Mouse (Mus musculus): ENCODE results near the gene Gnl3l. TPM values are rescaled to one million over a fixed set of nuclear protein-coding genes. Genes with fewer than 3 reads are reported as not detected.

Gene Gnl3l
- polyA plus RNA-seq, 1 experiment from 2014 or later = 34.0 TPM

GRCm38 (mm10) chrX:151046321-151046720, 29.2 kb upstream of the Gnl3l start:
- Histone ChIP-seq H3K4me3 (peak overlapping the region; percentile 70), H3K4me1 (peaks cover 15% of the 10 kb centered on the region; the same call in 1 of the 2 replicates), H3K27me3 (no peaks in the 10 kb centered on the region), H3K9me3 (no peaks in the 10 kb centered on the region), H3K4me2 (replicated peaks) (peak overlapping the region; percentile 63), H3K27ac (peak overlapping the region; percentile 94), H3K9ac (peak overlapping the region; percentile 87), H3K36me3 (no peaks in the 10 kb centered on the region)
- no peak for ATAC-seq (ENCODE audit: insufficient number of reproducible peaks, insufficient read depth, low FRiP score, low TSS enrichment)
- 48% methylated on average over 11 of the region's 11 CpGs for WGBS

GRCm38 (mm10) chrX:151045850-151046249, 28.7 kb upstream of the Gnl3l start, which contains the start of gene Fgd1:
Gene Fgd1 (plus strand): TSS chrX:151046150.
- H3K9ac ChIP-seq = peak within 1 kb of the TSS; percentile 87
- 92% methylated on average over 8 of the region's 8 CpGs for WGBS
- peak within 1 kb of the TSS; percentile 63 for H3K4me2 ChIP-seq (replicated peaks)
- H3K27ac ChIP-seq = peak within 1 kb of the TSS; percentile 94
- H3K36me3 ChIP-seq = no peaks in the 10 kb centered on the region
- no peaks in the 10 kb centered on the region for H3K9me3 ChIP-seq
- H3K4me1 ChIP-seq = peaks cover 15% of the 10 kb centered on the region; the same call in 1 of the 2 replicates
- H3K27me3 ChIP-seq = no peaks in the 10 kb centered on the region
- H3K4me3 ChIP-seq = peak within 1 kb of the TSS; percentile 70
- no peak for ATAC-seq (ENCODE audit: insufficient number of reproducible peaks, insufficient read depth, low FRiP score, low TSS enrichment)

GRCm38 (mm10) chrX:151041223-151041622, 24.1 kb upstream of the Gnl3l start:
- Histone ChIP-seq H3K4me2 (replicated peaks) (no peak overlapping the region), H3K4me1 (no peaks in the 10 kb centered on the region), H3K27me3 (no peaks in the 10 kb centered on the region), H3K27ac (no peak overlapping the region), H3K4me3 (no peak overlapping the region), H3K9me3 (no peaks in the 10 kb centered on the region), H3K9ac (no peak overlapping the region), H3K36me3 (no peaks in the 10 kb centered on the region)
- ATAC-seq (ENCODE audit: insufficient number of reproducible peaks, insufficient read depth, low FRiP score, low TSS enrichment) = no peak
- 49% methylated on average over 5 of the region's 5 CpGs for WGBS

- H3K27ac ChIP-seq = no peak overlapping the region
- WGBS = 30% methylated on average over 3 of the region's 3 CpGs
Measured at GRCm38 (mm10) chrX:151031400-151031799, 14.3 kb upstream of the Gnl3l start.

GRCm38 (mm10) chrX:151018798-151019197, 1.7 kb upstream of the Gnl3l start:
- Histone ChIP-seq H3K9ac (no peak overlapping the region), H3K4me1 (0 out of 2 replicates have a peak, but pooled peaks cover 4% of the 10 kb centered on the region), H3K27ac (no peak overlapping the region), H3K27me3 (no peaks in the 10 kb centered on the region), H3K4me3 (no peak overlapping the region), H3K36me3 (0 out of 2 replicates have a peak, but pooled peaks cover 3% of the 10 kb centered on the region), H3K9me3 (no peaks in the 10 kb centered on the region), H3K4me2 (replicated peaks) (no peak overlapping the region)
- ATAC-seq (ENCODE audit: insufficient number of reproducible peaks, insufficient read depth, low FRiP score, low TSS enrichment) = no peak
- WGBS = 72% methylated on average over 3 of the region's 3 CpGs

More at GRCm38 (mm10) chrX:151031400-151031799, 14.3 kb upstream of the Gnl3l start:
- H3K36me3 ChIP-seq = no peaks in the 10 kb centered on the region
- H3K4me3 ChIP-seq = no peak overlapping the region
- no peaks in the 10 kb centered on the region for H3K9me3 ChIP-seq
- H3K4me1 ChIP-seq = no peaks in the 10 kb centered on the region
- H3K4me2 ChIP-seq (replicated peaks) = no peak overlapping the region
- H3K27me3 ChIP-seq = no peaks in the 10 kb centered on the region
- no peak overlapping the region for H3K9ac ChIP-seq
- no peak for ATAC-seq (ENCODE audit: insufficient number of reproducible peaks, insufficient read depth, low FRiP score, low TSS enrichment)

GRCm38 (mm10) chrX:151017897-151018296, 775 bp upstream of the Gnl3l start:
- ATAC-seq (ENCODE audit: insufficient number of reproducible peaks, insufficient read depth, low FRiP score, low TSS enrichment) = no peak
- H3K9ac ChIP-seq = 0 out of 2 replicates have a peak overlapping the region, but pooled peaks have one; percentile 33
- peak overlapping the region; percentile 76 for H3K27ac ChIP-seq
- no peaks in the 10 kb centered on the region for H3K9me3 ChIP-seq
- 0 out of 2 replicates have a peak, but pooled peaks cover 3% of the 10 kb centered on the region for H3K36me3 ChIP-seq
- H3K4me3 ChIP-seq = peak overlapping the region; percentile 44
- 12% methylated on average over 3 of the region's 3 CpGs for WGBS
- 0 out of 2 replicates have a peak, but pooled peaks cover 4% of the 10 kb centered on the region for H3K4me1 ChIP-seq
- peak overlapping the region; percentile 45 for H3K4me2 ChIP-seq (replicated peaks)
- H3K27me3 ChIP-seq = no peaks in the 10 kb centered on the region

GRCm38 (mm10) chrX:150996775-150997174, 20.3 kb downstream of the Gnl3l start:
- Histone ChIP-seq H3K27ac (no peak overlapping the region), H3K4me1 (no peaks in the 10 kb centered on the region), H3K36me3 (peaks cover 18% of the 10 kb centered on the region), H3K9ac (no peak overlapping the region), H3K4me3 (no peak overlapping the region), H3K9me3 (no peaks in the 10 kb centered on the region), H3K4me2 (replicated peaks) (no peak overlapping the region), H3K27me3 (no peaks in the 10 kb centered on the region)
- WGBS = 93% methylated on average over 3 of the region's 3 CpGs
- no peak for ATAC-seq (ENCODE audit: insufficient number of reproducible peaks, insufficient read depth, low FRiP score, low TSS enrichment)

- 42% methylated on average over 1 of the region's 1 CpGs for WGBS
- ATAC-seq (ENCODE audit: insufficient number of reproducible peaks, insufficient read depth, low FRiP score, low TSS enrichment) = no peak
- no peaks in the 10 kb centered on the region for H3K27me3 ChIP-seq
- no peak overlapping the region for H3K27ac ChIP-seq
- H3K4me1 ChIP-seq = no peaks in the 10 kb centered on the region
- no peak overlapping the region for H3K9ac ChIP-seq
- no peak overlapping the region for H3K4me3 ChIP-seq
- no peak overlapping the region for H3K4me2 ChIP-seq (replicated peaks)
- H3K36me3 ChIP-seq = peaks cover 14% of the 10 kb centered on the region; the same call in 1 of the 2 replicates
- no peaks in the 10 kb centered on the region for H3K9me3 ChIP-seq
Measured at GRCm38 (mm10) chrX:150981621-150982020, 35.5 kb downstream of the Gnl3l start.

- WGBS = 93% methylated on average over 5 of the region's 5 CpGs
- no peak overlapping the region for H3K4me3 ChIP-seq
- no peak overlapping the region for H3K9ac ChIP-seq
- no peaks in the 10 kb centered on the region for H3K9me3 ChIP-seq
- no peaks in the 10 kb centered on the region for H3K27me3 ChIP-seq
- no peak overlapping the region for H3K4me2 ChIP-seq (replicated peaks)
- no peak for ATAC-seq (ENCODE audit: insufficient number of reproducible peaks, insufficient read depth, low FRiP score, low TSS enrichment)
- no peaks in the 10 kb centered on the region for H3K4me1 ChIP-seq
- no peaks in the 10 kb centered on the region for H3K36me3 ChIP-seq
- H3K27ac ChIP-seq = no peak overlapping the region
Measured at GRCm38 (mm10) chrX:150975424-150975823, 41.7 kb downstream of the Gnl3l start.

- 34% methylated on average over 2 of the region's 2 CpGs for WGBS
Measured at GRCm38 (mm10) chrX:150963027-150963426, 54.1 kb downstream of the Gnl3l start.

GRCm38 (mm10) chrX:150960702-150961101, 56.4 kb downstream of the Gnl3l start:
- Histone ChIP-seq H3K27me3 (no peaks in the 10 kb centered on the region), H3K27ac (no peak overlapping the region), H3K4me2 (replicated peaks) (no peak overlapping the region), H3K9ac (no peak overlapping the region), H3K4me3 (no peak overlapping the region), H3K36me3 (no peaks in the 10 kb centered on the region), H3K4me1 (no peaks in the 10 kb centered on the region), H3K9me3 (no peaks in the 10 kb centered on the region)
- ATAC-seq (ENCODE audit: insufficient number of reproducible peaks, insufficient read depth, low FRiP score, low TSS enrichment) = no peak
- 50% methylated on average over 5 of the region's 5 CpGs for WGBS

More at GRCm38 (mm10) chrX:150963027-150963426, 54.1 kb downstream of the Gnl3l start:
- H3K9me3 ChIP-seq = no peaks in the 10 kb centered on the region
- H3K36me3 ChIP-seq = no peaks in the 10 kb centered on the region
- no peak overlapping the region for H3K9ac ChIP-seq
- no peak overlapping the region for H3K4me3 ChIP-seq
- no peaks in the 10 kb centered on the region for H3K27me3 ChIP-seq
- H3K4me1 ChIP-seq = no peaks in the 10 kb centered on the region
- no peak overlapping the region for H3K27ac ChIP-seq
- H3K4me2 ChIP-seq (replicated peaks) = no peak overlapping the region
- ATAC-seq (ENCODE audit: insufficient number of reproducible peaks, insufficient read depth, low FRiP score, low TSS enrichment) = no peak

- ATAC-seq (ENCODE audit: insufficient number of reproducible peaks, insufficient read depth, low FRiP score, low TSS enrichment) = peak; percentile 95
- H3K27ac ChIP-seq = peak overlapping the region; percentile 58
- H3K4me3 ChIP-seq = peak overlapping the region; percentile 16; the same call in 1 of the 2 replicates
- no peaks in the 10 kb centered on the region for H3K27me3 ChIP-seq
- no peaks in the 10 kb centered on the region for H3K4me1 ChIP-seq
- no peaks in the 10 kb centered on the region for H3K36me3 ChIP-seq
- H3K9ac ChIP-seq = no peak overlapping the region
- peak overlapping the region; percentile 33 for H3K4me2 ChIP-seq (replicated peaks)
- H3K9me3 ChIP-seq = no peaks in the 10 kb centered on the region
- WGBS = 22% methylated on average over 25 of the region's 25 CpGs
Measured at GRCm38 (mm10) chrX:150956522-150957300, 60.4 kb downstream of the Gnl3l start.

All from embryonic facial prominence, embryonic 12.5 days (tissue).